Mouse (Mus musculus) liver, embryonic 14.5 days (tissue): ENCODE data around the gene Synj1. TPM values are rescaled to one million over a fixed set of nuclear protein-coding genes. Genes with fewer than 3 reads are reported as not detected.

ENCODE experiments used
- ATAC-seq: fragments of 200-750 bp; cut with Nextera tagmentation; 2 replicates; pipeline ENCODE4 v1.8.0; 2017; ENCODE audit warnings: moderate number of reproducible peaks, mild to moderate bottlenecking, moderate library complexity; ENCODE audit not compliant: insufficient read depth
- DNase-seq, 3 experiments: peaks; one replicate each; pipeline ENCODE4 v3.0.0-alpha.2; 2012 to 2013; ENCODE audit warnings: low read depth in 3 of 3, low spot score in 3 of 3
- H3K27ac ChIP-seq: fragments of 300-500 bp; sonication (generic); 2 replicates; pipeline ENCODE4 v1.5.1; 2014; ENCODE audit warnings: moderate library complexity, mild to moderate bottlenecking, control low read depth, inconsistent platforms
- H3K27me3 ChIP-seq: fragments of 300-500 bp; sonication (generic); 2 replicates; pipeline ENCODE4 v1.6.1; 2014; ENCODE audit warnings: mild to moderate bottlenecking, low read length, moderate library complexity; ENCODE audit not compliant: control insufficient read depth, insufficient read depth
- H3K36me3 ChIP-seq: fragments of 300-500 bp; sonication (generic); replicated peaks from 2 replicates; pipeline ENCODE4 v1.6.1; 2014; ENCODE audit warnings: low read depth; ENCODE audit not compliant: control insufficient read depth, insufficient read depth
- H3K4me1 ChIP-seq, 2 experiments: fragments of 200-500 bp in 1 of 2; fragments of 300-500 bp in 1 of 2; sonication (generic) in 1 of 2; replicated peaks; 2 replicates each; pipeline ENCODE4 v1.6.1; 2012 to 2014; ENCODE audit warnings: antibody characterized with exemption in 1 of 2, inconsistent platforms in 1 of 2, low read length in 1 of 2; ENCODE audit not compliant: control insufficient read depth in 2 of 2, insufficient read depth in 2 of 2
- H3K4me2 ChIP-seq: fragments of 300-500 bp; sonication (generic); 2 replicates; pipeline ENCODE4 v1.6.1; 2014; ENCODE audit warnings: low read depth, mild to moderate bottlenecking, control low read depth, moderate library complexity
- H3K4me3 ChIP-seq, 2 experiments: fragments of 200-500 bp in 1 of 2; fragments of 300-500 bp in 1 of 2; sonication (generic) in 1 of 2; 2 replicates each; pipeline ENCODE4 v1.5.1; 2012 to 2014; ENCODE audit warnings: low read depth in 2 of 2, low read length in 2 of 2, mild to moderate bottlenecking in 2 of 2, control low read depth in 1 of 2, inconsistent platforms in 1 of 2, moderate library complexity in 1 of 2; ENCODE audit not compliant: insufficient read depth in 1 of 2
- H3K9ac ChIP-seq: fragments of 300-500 bp; sonication (generic); replicated peaks from 2 replicates; pipeline ENCODE4 v1.6.1; 2014; ENCODE audit warnings: mild to moderate bottlenecking, control low read depth, moderate library complexity
- H3K9me3 ChIP-seq: fragments of 300-500 bp; sonication (generic); 2 replicates; pipeline ENCODE4 v1.6.1; 2016; ENCODE audit warnings: low read length, mixed read lengths; ENCODE audit not compliant: control insufficient read depth
- CTCF ChIP-seq: IDR thresholded peaks from 2 replicates; pipeline ENCODE4 v1.5.1; 2016; ENCODE audit warnings: antibody characterized with exemption, low read depth, control low read depth
- EP300 ChIP-seq: IDR thresholded peaks from 2 replicates; pipeline ENCODE4 v1.6.1; 2016; ENCODE audit warnings: antibody characterized with exemption, low read depth
- WGBS: fragments of 180-500 bp; shearing (Covaris S2); extraction: QIAGEN DNeasy Blood & Tissue Kit; methylation state at CpG from one replicate; pipeline ENCODE4 v1.1.7; 2014; ENCODE audit not compliant: insufficient replicate concordance; 5-methylcytosine and 5-hydroxymethylcytosine counted together
- polyA plus RNA-seq, 2 experiments: library from polyadenylated mRNA; depleted of rRNA in 1 of 2; stranded (reverse) in 1 of 2; unstranded in 1 of 2; fragments of >200 nt; fragmentation: Nextera tagmentation in 1 of 2; extraction: Ambion mirVana in 1 of 2; gene quantifications; 2 replicates each; pipeline versions ENCODE4 v1.2.1 to v1.2.3; 2012 to 2014

Synj1 gene
- 13.8 and 14.6 TPM in 2 replicates for polyA plus RNA-seq (2012; rRNA removed)
- polyA plus RNA-seq (2014; fragmentation: Nextera tagmentation; extraction: Ambion mirVana) = 21.4 and 21.9 TPM in 2 replicates

GRCm38 (mm10) chr16:91011021-91011683 is at the start of gene Synj1:
Gene Synj1 (minus strand): TSS chr16:91011308.
- no peaks in the 10 kb centered on the region for H3K9me3 ChIP-seq
- H3K27ac ChIP-seq = peak within 1 kb of the TSS; percentile 54
- H3K4me1 ChIP-seq = peaks cover 14 to 17% of the 10 kb centered on the region in 2 experiments
- DNase-seq = peak; percentile 86 to 87 (median 86)
- H3K4me2 ChIP-seq = peak within 1 kb of the TSS; percentile 95
- TF ChIP-seq CTCF = peak; percentile 41
- TF ChIP-seq EP300 = no peak
- H3K4me3 ChIP-seq = peak within 1 kb of the TSS; percentile 80 to 92
- H3K27me3 ChIP-seq = no peaks in the 10 kb centered on the region
- WGBS = under 1% methylated on average over 65 of the region's 66 CpGs
- H3K36me3 ChIP-seq = peaks cover 17% of the 10 kb centered on the region
- H3K9ac ChIP-seq = peak within 1 kb of the TSS; percentile 87
- peak; percentile 92 for ATAC-seq

GRCm38 (mm10) chr16:91057741-91058140 is 46.6 kb upstream of the Synj1 start:
- 64% methylated on average over 6 of the region's 6 CpGs for WGBS
- no peaks in the 10 kb centered on the region for H3K36me3 ChIP-seq
- peaks cover 0 to 4% of the 10 kb centered on the region in 2 experiments; a peak in 1 of 4 replicates for H3K4me1 ChIP-seq
- no peak overlapping the region for H3K4me3 ChIP-seq
- no peak overlapping the region for H3K27ac ChIP-seq
- H3K4me2 ChIP-seq = no peak overlapping the region
- H3K9ac ChIP-seq = no peak overlapping the region
- TF ChIP-seq CTCF = no peak
- no peak for TF ChIP-seq EP300
- H3K27me3 ChIP-seq = no peaks in the 10 kb centered on the region; the same call in 1 of the 2 replicates
- H3K9me3 ChIP-seq = no peaks in the 10 kb centered on the region
- no peak for DNase-seq
- ATAC-seq = no peak

- Histone ChIP-seq H3K4me2 (no peak overlapping the region), H3K27ac (no peak overlapping the region)
These were observed 46.2 kb upstream of the Synj1 start for GRCm38 (mm10) chr16:91057261-91057660.

GRCm38 (mm10) chr16:91056043-91056821 is 45.1 kb upstream of the Synj1 start:
- no peaks in the 10 kb centered on the region for H3K9me3 ChIP-seq
- TF ChIP-seq CTCF = no peak
- no peak for TF ChIP-seq EP300
- H3K27me3 ChIP-seq = no peaks in the 10 kb centered on the region; the same call in 1 of the 2 replicates
- ATAC-seq (no peak), DNase-seq (no peak)
- H3K9ac ChIP-seq = no peak overlapping the region
- H3K4me3 ChIP-seq = no peak overlapping the region
- no peaks in the 10 kb centered on the region for H3K4me1 ChIP-seq
- H3K4me2 ChIP-seq = no peak overlapping the region
- WGBS = 46% methylated on average over 16 of the region's 16 CpGs
- no peak overlapping the region for H3K27ac ChIP-seq
- no peaks in the 10 kb centered on the region for H3K36me3 ChIP-seq

More at GRCm38 (mm10) chr16:91057261-91057660, 46.2 kb upstream of the Synj1 start:
- DNase-seq = no peak
- Histone ChIP-seq H3K27me3 (no peaks in the 10 kb centered on the region; the same call in 1 of the 2 replicates), H3K4me3 (no peak overlapping the region), H3K9me3 (no peaks in the 10 kb centered on the region), H3K9ac (no peak overlapping the region), H3K36me3 (no peaks in the 10 kb centered on the region), H3K4me1 (peaks cover 0 to 4% of the 10 kb centered on the region in 2 experiments; a peak in 1 of 4 replicates)
- TF ChIP-seq EP300 (no peak), CTCF (no peak)
- no peak for ATAC-seq
- WGBS = 62% methylated on average over 4 of the region's 4 CpGs

GRCm38 (mm10) chr16:91055150-91055549 is 44.0 kb upstream of the Synj1 start:
- Histone ChIP-seq H3K27ac (no peak overlapping the region), H3K4me2 (no peak overlapping the region), H3K4me3 (no peak overlapping the region), H3K27me3 (no peaks in the 10 kb centered on the region; the same call in 1 of the 2 replicates), H3K36me3 (no peaks in the 10 kb centered on the region), H3K9me3 (no peaks in the 10 kb centered on the region), H3K4me1 (no peaks in the 10 kb centered on the region), H3K9ac (no peak overlapping the region)
- TF ChIP-seq EP300 = no peak
- TF ChIP-seq CTCF = no peak
- ATAC-seq = no peak
- WGBS = 60% methylated on average over 5 of the region's 5 CpGs
- no peak for DNase-seq
